8 mouse cellular contexts compared by ENCODE assay signal in the genomic region with DNA sequence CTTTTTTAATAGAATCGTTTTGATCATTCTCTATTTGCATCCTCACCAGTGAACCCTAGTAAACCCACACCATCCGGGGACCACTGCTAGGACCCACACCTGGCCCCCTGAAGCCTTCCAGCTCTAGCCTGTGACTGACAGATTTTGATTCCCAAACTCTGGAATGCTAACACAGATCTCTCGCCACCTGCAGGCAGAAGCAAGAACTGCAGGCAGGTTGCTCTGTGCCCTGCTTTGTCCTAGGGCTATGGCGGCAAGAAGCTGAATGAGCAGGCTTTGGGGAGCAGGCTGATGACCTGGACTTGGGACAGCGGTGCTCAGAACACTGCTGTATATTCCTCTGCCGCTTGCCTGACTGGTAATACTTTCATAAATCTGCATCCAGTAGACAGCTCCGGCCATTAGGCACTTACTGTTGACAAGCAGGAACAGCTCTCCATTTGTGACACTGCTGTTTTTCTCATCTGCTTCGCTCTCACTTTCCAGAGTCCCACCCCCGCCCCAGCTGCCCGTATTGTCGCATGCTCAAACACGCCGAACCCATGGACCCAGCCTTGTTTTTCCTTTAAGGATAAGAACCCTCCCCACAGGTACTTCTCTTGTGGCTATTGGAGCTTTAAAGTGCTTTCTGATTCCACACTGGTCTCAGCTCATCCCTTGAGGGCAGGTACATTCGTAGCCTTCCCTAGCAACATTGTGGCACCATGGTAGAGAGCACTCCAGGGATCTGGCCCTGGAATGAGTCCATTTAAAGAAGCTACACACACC.
A peak's percentile ranks its signal among the peaks of the same experiment; 100 is the strongest.
DNase-seq lines count a peak whose midpoint lies in the region; ATAC-seq and TF ChIP-seq lines count a peak whose summit lies in the region.

No protein-coding gene starts in this region.

- intact Hi-C loops in left cerebral cortex, adult 2 months (cut with DNase I) = no loop called here

- TF ChIP-seq CTCF in left cerebral cortex, adult 2 months (IDR thresholded peaks at IDR 0.05) = peak; percentile 98
- peak; percentile 88; the same call in 1 of the 2 replicates for TF ChIP-seq CTCF in small intestine, adult 2 months (IDR thresholded peaks at IDR 0.05; ENCODE audit: extremely low read depth, insufficient read length, insufficient replicate concordance, low read depth, low read length)

- H3K9me3 ChIP-seq in hindbrain, embryonic 14.5 days (ENCODE audit: control insufficient read depth, low read length) = no peaks in the 10 kb centered on the region

- 15% methylated on average over 14 of the region's 14 CpGs for WGBS in hindbrain, embryonic 14.5 days
- WGBS in small intestine, adult 2 months = 20% methylated on average over 14 of the region's 14 CpGs

- DNase-seq in NIH3T3 (ENCODE audit: low read depth) = peak; percentile 94
- peak; percentile 89 for DNase-seq in cerebellum, adult 9-11 months
- DNase-seq in frontal cortex, postnatal 25 days (ENCODE audit: low spot score in 2 of 2) = peak; percentile 88 to 96
- DNase-seq in hindbrain, embryonic 14.5 days (ENCODE audit: low spot score) = peak; percentile 96
- DNase-seq in left cerebral cortex, adult 2 months (ENCODE audit: extremely low spot score in 1 of 2, low spot score in 2 of 2) = peak; percentile 88 to 92
- peak; percentile 93 for DNase-seq in mesoderm, embryonic 11.5 days (ENCODE audit: low read depth, low spot score)

- peak overlapping the region; percentile 37 for H3K4me2 ChIP-seq in hindbrain, embryonic 14.5 days (replicated peaks)

- peak overlapping the region; percentile 98 for H3K27ac ChIP-seq in hindbrain, embryonic 14.5 days
- peak overlapping the region; percentile 89 for H3K27ac ChIP-seq in left cerebral cortex, adult 2 months
- peak overlapping the region; percentile 10 for H3K27ac ChIP-seq in small intestine, adult 2 months (ENCODE audit: insufficient read depth, low read depth, low read length)

- no peak overlapping the region for H3K4me3 ChIP-seq in hindbrain, embryonic 14.5 days (replicated peaks; ENCODE audit: low read length)
- H3K4me3 ChIP-seq in left cerebral cortex, adult 2 months = no peak overlapping the region
- H3K4me3 ChIP-seq in small intestine, adult 2 months (ENCODE audit: low read depth, low read length) = no peak overlapping the region

- H3K27me3 ChIP-seq in hindbrain, embryonic 14.5 days (ENCODE audit: control insufficient read depth, insufficient read depth, low read length) = no peaks in the 10 kb centered on the region
- no peaks in the 10 kb centered on the region for H3K27me3 ChIP-seq in small intestine, adult 2 months (ENCODE audit: control insufficient read depth, insufficient read depth, low read length)

- no peak for TF ChIP-seq POLR2A in small intestine, adult 2 months (IDR thresholded peaks at IDR 0.05; ENCODE audit: low read depth, low read length)

- H3K9ac ChIP-seq in hindbrain, embryonic 14.5 days = peak overlapping the region; percentile 35; the same call in 1 of the 2 replicates

- H3K4me1 ChIP-seq in hindbrain, embryonic 14.5 days (replicated peaks; ENCODE audit: control insufficient read depth, insufficient read depth, low read length) = peaks cover 59% of the 10 kb centered on the region
- H3K4me1 ChIP-seq in small intestine, adult 2 months (ENCODE audit: control insufficient read depth, insufficient read depth, insufficient read length, low read length) = peaks cover 23% of the 10 kb centered on the region

- H3K36me3 ChIP-seq in hindbrain, embryonic 14.5 days (replicated peaks; ENCODE audit: control insufficient read depth, insufficient read depth) = no peaks in the 10 kb centered on the region
- no peaks in the 10 kb centered on the region for H3K36me3 ChIP-seq in small intestine, adult 2 months (ENCODE audit: control insufficient read depth, insufficient read depth, low read length)

- ATAC-seq in hindbrain, embryonic 14.5 days (ENCODE audit: low FRiP score) = no peak
- ATAC-seq in erythroblast, adult 5-6 weeks (replicated peaks; ENCODE audit: low FRiP score, poor library complexity, severe bottlenecking) = no peak

Comparison
In these comparisons a context has a peak if more than half of its experiments do, and no peak if none do; other contexts are left out.
1. H3K27ac ChIP-seq: peak in every context shown above with its lines; median percentile 98 in hindbrain, embryonic 14.5 days; 89 in left cerebral cortex, adult 2 months; 10 in small intestine, adult 2 months.